28 mouse cellular contexts compared by ENCODE assay signal in the genomic region with DNA sequence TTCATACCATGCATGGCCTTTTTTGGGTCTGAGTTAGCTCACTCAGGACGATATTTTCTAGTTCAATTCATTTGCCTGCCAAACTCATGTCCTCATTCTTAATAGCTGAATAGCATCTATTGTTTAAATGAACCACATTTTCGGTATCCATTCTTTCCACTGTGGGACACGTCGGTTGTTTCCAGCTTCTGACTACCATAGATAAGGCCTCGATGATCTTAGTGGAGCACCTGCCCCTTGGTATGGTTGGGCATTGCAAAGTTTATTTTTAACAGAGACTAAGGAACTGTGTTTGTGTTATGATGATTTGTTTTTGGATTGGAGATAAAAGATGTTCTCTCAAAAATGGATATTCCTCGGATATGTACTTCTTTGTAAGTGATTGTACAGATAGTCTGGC. TPM values are rescaled to one million over a fixed set of nuclear protein-coding genes. Genes with fewer than 3 reads are reported as not detected.
"Had no signal": no experiment of that assay in that cellular context is flagged by ENCODE, and none has a peak within 500 bp of the region (broad histone marks: within the 10 kb centered on the region; RNA-seq: fewer than 3 reads in every experiment).

No protein-coding gene starts in this region.

- H3K9me3 ChIP-seq: heart, embryonic 10.5 days; heart, embryonic 12.5 days; hindbrain, embryonic 10.5 days; hindbrain, embryonic 12.5 days; intestine, embryonic 15.5 days; kidney, embryonic 15.5 days; limb, embryonic 10.5 days; limb, embryonic 12.5 days; liver, embryonic 12.5 days had no signal

- H3K4me3 ChIP-seq: gastrocnemius, adult 2 months; heart, embryonic 10.5 days; heart, embryonic 12.5 days; hindbrain, embryonic 10.5 days; hindbrain, embryonic 12.5 days; intestine, embryonic 15.5 days; kidney, embryonic 15.5 days; limb, embryonic 10.5 days; limb, embryonic 12.5 days; liver, embryonic 12.5 days had no signal

- H3K36me3 ChIP-seq: heart, embryonic 10.5 days; heart, embryonic 12.5 days; hindbrain, embryonic 10.5 days; hindbrain, embryonic 12.5 days; intestine, embryonic 15.5 days; kidney, embryonic 15.5 days; limb, embryonic 10.5 days; limb, embryonic 12.5 days; liver, embryonic 12.5 days had no signal

- H3K27me3 ChIP-seq: heart, embryonic 12.5 days; hindbrain, embryonic 12.5 days; intestine, embryonic 15.5 days; kidney, embryonic 15.5 days; limb, embryonic 12.5 days; liver, embryonic 12.5 days had no signal

- H3K27ac ChIP-seq: gastrocnemius, adult 2 months; heart, embryonic 10.5 days; hindbrain, embryonic 10.5 days; hindbrain, embryonic 12.5 days; hindbrain, embryonic 14.5 days; intestine, embryonic 15.5 days; kidney, embryonic 15.5 days; kidney, postnatal 0 days; limb, embryonic 10.5 days; limb, embryonic 12.5 days; liver, embryonic 12.5 days had no signal

- H3K4me1 ChIP-seq: heart, embryonic 10.5 days; heart, embryonic 12.5 days; hindbrain, embryonic 10.5 days; hindbrain, embryonic 12.5 days; intestine, embryonic 15.5 days; kidney, embryonic 15.5 days; limb, embryonic 10.5 days; limb, embryonic 12.5 days; liver, embryonic 12.5 days had no signal

- ATAC-seq: hindbrain, embryonic 16.5 days; inflammation-experienced regulatory T-cells, adult 6 months; intestine, embryonic 15.5 days; intestine, postnatal 0 days; liver, embryonic 12.5 days had no signal

- H3K4me2 ChIP-seq: heart, embryonic 12.5 days; hindbrain, embryonic 12.5 days; hindbrain, embryonic 14.5 days; intestine, embryonic 15.5 days; kidney, embryonic 15.5 days; limb, embryonic 12.5 days; liver, embryonic 12.5 days had no signal

- DNase-seq: gastrocnemius, adult 2 months; gastrocnemius, postnatal 10 days; gastrocnemius, postnatal 25 days; heart, adult 18-20 months; heart, postnatal 10 days; heart, postnatal 4 days; kidney, adult 18-20 months; kidney, adult 8-10 months; kidney, postnatal 14 days; kidney, postnatal 36 days; layer of hippocampus, adult 9-11 months; layer of hippocampus, postnatal 36 days had no signal

- H3K9ac ChIP-seq: heart, embryonic 12.5 days; hindbrain, embryonic 12.5 days; hindbrain, embryonic 14.5 days; intestine, embryonic 15.5 days; kidney, embryonic 15.5 days; limb, embryonic 12.5 days; liver, embryonic 12.5 days had no signal

RNA-seq across cellular contexts. Expression of a gene that starts 37.5 kb away (rescaled TPM):
- total RNA-seq: layer of hippocampus, postnatal 36 days; left cerebral cortex, postnatal 36 days had no signal
- polyA plus RNA-seq: liver, adult 2 months had no signal
